Mouse (Mus musculus): ENCODE measurements around the gene Dgkg.

The Dgkg gene

DNA sequence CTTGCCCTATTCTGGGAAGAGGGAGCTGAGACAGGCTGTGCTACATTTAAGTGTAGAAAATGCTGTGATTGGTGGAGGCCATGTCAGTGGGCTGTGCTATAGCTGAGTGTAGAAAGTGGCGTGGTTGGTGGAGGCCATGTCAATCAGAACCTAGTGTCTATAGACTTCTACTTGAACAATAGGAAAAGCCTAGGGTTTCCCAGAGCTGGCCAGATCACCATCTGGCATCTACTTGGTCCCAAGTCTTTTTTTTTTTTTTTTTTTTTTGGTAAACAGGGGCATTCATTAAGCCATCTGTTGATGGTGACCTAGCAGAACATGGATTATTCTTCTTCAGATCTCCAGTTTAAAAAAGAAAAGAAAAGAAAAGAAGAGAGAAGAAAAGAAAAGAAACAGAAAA is 60.6 kb downstream of the Dgkg start:
- no peak for DNase-seq (ENCODE audit: low read depth, low spot score)

DNA sequence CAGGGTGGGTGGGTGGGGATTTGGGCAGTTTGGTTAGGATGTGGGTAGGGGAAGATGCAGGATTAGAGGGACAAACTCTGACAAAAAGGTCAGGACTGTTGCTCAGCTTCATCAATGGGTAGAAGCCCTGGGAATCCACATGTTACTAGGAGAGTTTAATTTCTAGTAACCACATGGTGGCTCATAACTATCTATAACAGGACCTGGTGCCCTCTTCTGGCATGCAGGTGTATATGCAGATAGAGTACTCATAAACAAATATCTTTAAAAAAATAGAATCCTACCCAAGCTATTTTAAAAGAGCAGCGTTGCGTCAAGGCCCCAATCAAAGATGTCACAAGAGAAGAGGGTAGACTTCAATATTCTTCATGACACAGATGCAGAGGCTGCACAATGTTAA is 63.1 kb downstream of the Dgkg start:
- no peak for DNase-seq (ENCODE audit: low read depth, low spot score)

DNA sequence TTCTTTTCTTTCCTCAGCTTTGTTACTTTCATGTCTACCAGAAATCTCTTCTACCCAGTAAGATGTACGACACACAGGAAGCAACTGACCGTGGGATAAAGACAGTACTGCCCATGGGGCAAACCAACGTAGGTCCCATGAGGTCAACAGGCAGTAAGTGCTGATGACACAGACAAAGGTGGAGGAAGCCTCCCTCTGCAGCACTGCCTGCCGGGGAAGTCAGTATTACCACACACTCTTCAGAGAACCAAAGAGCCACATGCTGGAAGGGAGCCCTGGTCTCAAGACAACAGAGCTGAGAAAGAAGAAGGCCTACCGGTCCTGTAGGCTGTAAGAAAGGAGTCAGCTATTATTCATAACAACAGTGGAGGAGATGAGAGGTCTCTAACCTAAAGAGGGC is 67.4 kb downstream of the Dgkg start:
- no peak for DNase-seq (ENCODE audit: low read depth, low spot score)

DNA sequence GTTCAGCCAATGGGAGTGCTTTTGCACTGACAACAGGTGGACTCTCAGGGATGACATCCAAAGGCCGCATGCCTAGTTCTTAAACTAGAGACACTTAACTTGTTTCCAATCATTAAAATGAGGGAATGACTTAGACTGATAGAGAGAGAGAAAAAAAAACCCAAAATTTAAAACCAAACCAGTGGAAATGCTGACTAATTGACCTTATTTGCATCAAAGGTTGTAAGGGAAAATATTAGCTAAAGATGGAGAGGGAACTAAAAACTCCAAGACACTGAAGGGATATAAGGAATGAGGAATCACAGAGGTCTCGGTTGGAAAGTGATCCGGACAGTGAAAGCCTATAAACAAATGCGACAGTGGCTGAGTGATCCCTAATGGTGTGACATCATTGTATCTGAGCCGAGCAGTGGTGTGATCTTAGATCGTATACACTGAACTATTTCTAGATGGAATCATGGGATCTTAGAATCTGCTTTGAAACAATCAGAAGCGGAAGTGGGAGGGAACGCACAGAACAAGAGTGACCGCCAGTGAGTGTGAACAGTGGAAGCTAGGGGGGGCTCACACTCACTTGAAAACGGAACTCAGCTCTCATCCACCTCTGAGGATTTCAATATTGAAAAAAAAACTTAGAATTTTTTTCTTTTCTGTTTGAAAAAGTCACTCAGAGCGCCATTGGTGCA is 70.7 kb downstream of the Dgkg start:
- no peak for DNase-seq (ENCODE audit: low read depth, low spot score)

- DNase-seq (ENCODE audit: low read depth, low spot score), result no peak
These were observed 71.5 kb downstream of the Dgkg start for GRCm38 (mm10) chr16:22585523-22585922.

GRCm38 (mm10) chr16:22583401-22583800 is 73.6 kb downstream of the Dgkg start:
- no peak for DNase-seq (ENCODE audit: low read depth, low spot score)

- DNase-seq (ENCODE audit: low read depth, low spot score), result no peak
These were observed 74.7 kb downstream of the Dgkg start for GRCm38 (mm10) chr16:22582173-22582929.

GRCm38 (mm10) chr16:22580103-22580502 is 76.9 kb downstream of the Dgkg start:
- DNase-seq (ENCODE audit: low read depth, low spot score), result peak; percentile 79

GRCm38 (mm10) chr16:22578883-22579282 is 78.1 kb downstream of the Dgkg start:
- no peak for DNase-seq (ENCODE audit: low read depth, low spot score)

- no peak for DNase-seq (ENCODE audit: low read depth, low spot score)
These were observed 79.4 kb downstream of the Dgkg start for GRCm38 (mm10) chr16:22577656-22578055.

DNA sequence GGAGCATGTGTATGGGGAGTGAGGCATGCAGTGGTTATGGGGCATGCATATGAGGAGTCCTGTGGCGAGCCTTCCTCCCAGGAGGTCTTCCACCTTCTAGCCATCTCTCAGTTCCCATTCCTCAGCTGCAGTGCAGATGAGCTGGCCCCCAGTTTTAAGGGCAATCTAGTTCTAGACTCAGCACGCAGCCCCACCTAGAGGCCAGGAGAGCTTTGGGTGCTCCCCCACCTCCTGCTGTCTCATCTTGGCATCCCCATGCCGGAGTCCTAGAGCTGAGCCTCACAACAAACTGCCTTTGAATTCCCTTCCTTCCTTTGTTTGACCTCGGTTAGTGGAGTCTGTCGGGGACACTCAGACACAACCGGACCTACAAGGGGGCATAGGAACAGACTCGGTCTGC is 82.9 kb downstream of the Dgkg start:
- DNase-seq (ENCODE audit: low read depth, low spot score), result no peak

- DNase-seq (ENCODE audit: low read depth, low spot score), result peak; percentile 57
These were observed 84.2 kb downstream of the Dgkg start for GRCm38 (mm10) chr16:22572641-22573341.

GRCm38 (mm10) chr16:22564907-22565272 is 92.1 kb downstream of the Dgkg start:
- no peak for DNase-seq (ENCODE audit: low read depth, low spot score)

DNA sequence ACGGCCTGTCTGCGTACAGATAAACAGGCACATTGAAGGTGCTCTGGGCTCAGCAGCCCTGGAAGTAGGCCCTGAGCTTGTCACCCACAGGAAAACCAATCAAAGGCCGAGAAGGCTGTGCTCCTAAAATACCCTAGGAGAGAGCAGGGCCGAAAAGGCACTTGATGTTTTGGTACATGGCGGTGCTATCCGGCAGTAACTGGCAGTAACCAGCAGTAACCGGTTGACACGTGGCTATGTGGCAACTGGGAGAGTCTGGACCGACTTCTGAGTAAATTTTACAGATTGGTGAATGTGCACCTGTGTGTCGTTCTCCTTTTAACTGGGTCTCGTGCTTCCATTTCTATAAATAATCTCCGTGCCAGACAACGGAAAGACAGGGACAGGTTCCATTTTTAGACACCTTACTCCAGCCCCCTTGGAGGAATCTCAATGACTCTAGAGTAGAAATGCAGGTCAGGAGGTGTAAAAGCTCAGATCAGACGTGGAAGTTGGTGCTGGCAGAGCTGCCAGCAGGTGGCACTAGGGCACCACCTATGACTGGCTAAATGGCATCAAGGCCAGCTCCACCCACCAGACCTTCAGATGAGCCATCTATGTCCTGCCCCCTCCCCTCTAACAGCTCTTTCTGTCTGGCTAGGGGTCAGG is 92.6 kb downstream of the Dgkg start:
- DNase-seq (ENCODE audit: low read depth, low spot score), result peak; percentile 94

DNA sequence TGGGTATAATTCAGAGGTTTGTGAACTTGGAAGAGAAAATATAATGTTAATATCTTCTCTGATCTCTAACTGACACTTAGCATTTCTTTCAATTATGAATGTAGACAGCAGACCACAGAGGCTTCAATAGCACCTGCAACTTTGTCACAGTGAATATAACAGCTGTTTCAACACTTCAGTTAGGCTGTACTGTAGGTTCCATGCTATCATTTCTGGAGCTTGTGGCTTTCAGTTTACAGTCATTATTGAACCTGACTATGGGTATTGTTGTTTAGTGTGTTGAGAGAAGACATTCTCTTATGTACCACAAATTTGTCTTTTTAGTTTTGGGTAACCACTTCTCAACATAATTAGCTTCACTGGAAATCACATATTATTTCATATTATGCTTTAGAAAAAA is 93.4 kb downstream of the Dgkg start:
- DNase-seq (ENCODE audit: low read depth, low spot score), result no peak

- peak; percentile 85 for DNase-seq (ENCODE audit: low read depth, low spot score)
These were observed 102.0 kb downstream of the Dgkg start for GRCm38 (mm10) chr16:22554996-22555395.

DNA sequence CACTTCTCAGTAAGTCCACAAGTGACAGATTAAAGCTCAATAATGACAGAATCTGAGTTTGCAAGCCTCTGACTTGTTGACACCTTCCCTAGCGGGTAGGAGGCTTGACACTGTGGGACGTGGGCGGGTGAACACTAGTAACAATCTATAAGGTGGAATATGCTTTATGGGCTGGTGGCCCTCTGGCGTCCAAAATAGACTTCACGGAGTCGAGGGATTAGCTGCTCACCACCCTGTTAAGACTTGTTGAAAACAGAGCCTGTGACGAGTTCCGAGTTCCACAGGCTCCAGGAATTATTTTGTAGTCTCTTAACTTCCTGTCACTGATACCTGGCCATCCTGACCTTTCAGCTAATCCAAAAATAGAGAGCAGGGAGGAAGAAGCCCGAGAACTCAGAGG is 104.7 kb downstream of the Dgkg start:
- no peak for DNase-seq (ENCODE audit: low read depth, low spot score)

- DNase-seq (ENCODE audit: low read depth, low spot score), result no peak
These were observed 105.6 kb downstream of the Dgkg start for GRCm38 (mm10) chr16:22551231-22552000.

- no peak for DNase-seq (ENCODE audit: low read depth, low spot score)
These were observed 107.7 kb downstream of the Dgkg start for GRCm38 (mm10) chr16:22549346-22549745.

DNA sequence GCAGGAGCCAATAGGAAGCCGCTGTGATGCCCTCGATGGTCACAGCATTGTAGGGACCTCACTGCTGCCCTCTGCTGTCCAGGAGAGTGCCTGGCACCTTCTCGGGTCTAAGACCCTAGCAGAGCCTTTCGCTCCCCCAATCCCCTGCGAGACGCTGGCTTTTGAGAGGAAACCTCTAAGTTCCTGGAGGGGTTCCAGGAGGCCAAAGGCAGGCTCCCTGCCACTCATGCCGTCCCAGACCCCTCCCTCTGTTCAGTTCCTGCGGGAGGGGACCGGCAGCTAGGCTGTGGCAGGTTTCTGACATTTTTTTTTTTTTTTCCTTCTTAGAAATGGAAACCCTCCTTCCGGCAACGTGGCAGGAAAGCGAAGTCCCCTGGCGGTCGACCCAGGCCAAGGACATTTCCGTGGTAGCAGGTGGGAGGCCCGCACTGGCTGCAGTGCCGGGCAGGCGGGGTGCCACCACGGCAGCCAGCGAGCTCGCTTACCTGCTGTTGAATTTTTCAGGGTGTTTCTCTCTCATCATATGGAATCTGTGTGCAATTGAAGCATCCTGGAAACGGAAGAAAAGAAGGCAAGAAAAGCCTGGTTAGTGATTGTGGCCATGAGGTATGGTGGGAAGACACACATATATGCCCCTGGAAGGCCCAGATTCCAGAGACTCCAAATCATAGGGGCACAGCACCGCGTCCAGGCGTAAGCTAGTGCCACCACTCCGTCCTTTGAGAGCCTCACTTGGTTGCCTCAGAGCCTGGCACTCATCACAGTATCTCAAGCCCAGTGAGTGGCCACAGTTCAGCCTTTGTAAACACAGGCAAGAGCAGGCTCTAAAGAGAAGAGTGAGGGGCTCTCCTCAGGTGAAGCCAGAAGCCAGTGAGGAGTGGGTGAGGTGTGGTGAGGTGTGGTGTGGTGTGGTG is 108.6 kb downstream of the Dgkg start:
- peak; percentile 95 for DNase-seq (ENCODE audit: low read depth, low spot score)
